Mouse (Mus musculus) left cerebral cortex, adult 8-10 months (tissue): ENCODE measurements around the gene Capn11. TPM values are rescaled to one million over a fixed set of nuclear protein-coding genes. Genes with fewer than 3 reads are reported as not detected.

Experiments used
- DNase-seq, 2 experiments: peaks; one replicate each; pipeline ENCODE4 v3.0.0; 2022; ENCODE audit warnings: low spot score in 2 of 2
- total RNA-seq, 4 experiments: library from RNA; stranded (reverse); gene quantifications; 2 replicates each; pipeline ENCODE4 v1.2.4; 2022

Gene Capn11
- total RNA-seq, 4 experiments from 2014 or later, result 0.43 to 1.7 (median 0.54) TPM; not detected in 1

- no peak for DNase-seq
Observed at GRCm38 (mm10) chr17:45582715-45583355, 76.3 kb downstream of the Capn11 start.

DNA sequence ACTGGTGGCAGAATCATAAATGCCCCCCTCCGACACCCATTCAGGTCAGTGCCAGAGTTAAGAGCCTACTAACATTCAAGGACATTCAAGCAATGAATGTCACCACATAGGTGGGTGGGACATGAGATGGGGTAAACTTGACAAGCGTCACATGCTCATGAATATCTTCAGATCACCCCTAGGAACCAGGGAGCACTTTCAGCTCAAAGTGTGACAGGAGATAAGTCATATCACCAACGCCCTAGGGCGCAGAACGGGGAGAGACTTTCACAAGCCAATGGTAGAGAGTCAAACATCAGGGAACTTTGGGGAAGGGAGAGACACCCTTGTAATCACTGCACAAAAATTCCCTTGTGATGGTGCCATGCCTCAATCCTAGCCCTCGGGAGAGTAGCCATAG is 76.9 kb downstream of the Capn11 start:
- no peak for DNase-seq

- no peak for DNase-seq
Observed at GRCm38 (mm10) chr17:45581567-45581983, 77.5 kb downstream of the Capn11 start.

DNA sequence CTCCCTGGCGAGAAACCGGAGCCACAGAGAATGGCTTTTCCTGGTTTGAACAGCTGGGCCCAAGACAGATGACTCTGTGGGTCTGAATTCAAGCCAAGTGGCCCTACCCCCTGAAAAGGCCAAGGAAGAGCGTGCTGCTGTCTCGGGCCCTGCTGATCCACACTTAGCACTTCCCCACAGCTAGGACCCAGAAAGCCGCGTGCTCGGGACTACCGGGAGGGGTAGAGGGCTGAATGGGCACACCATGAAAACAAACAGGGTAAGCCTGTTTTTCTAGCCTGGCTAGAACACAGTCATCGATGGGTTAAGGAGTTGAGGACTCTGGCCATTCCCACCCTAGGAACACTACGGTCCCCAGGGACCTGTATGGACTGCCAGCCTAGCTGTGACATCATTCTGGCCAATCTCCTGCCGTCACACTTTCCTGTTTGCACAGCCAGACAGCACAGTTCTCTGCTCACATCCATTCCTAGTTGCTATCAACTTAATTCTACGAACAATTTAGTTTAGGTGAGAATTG is 78.1 kb downstream of the Capn11 start:
- no peak for DNase-seq

Other genes with a start within 250 kb of the Capn11 start
- gene Cdc5l, start 225.6 kb downstream of the Capn11 start, total RNA-seq, result 10 to 100 TPM; 50.9 to 62.6 (median 52.9) TPM
- gene Spats1, start 183.9 kb downstream of the Capn11 start, total RNA-seq, result 1 to 10 TPM; 6.2 to 7.8 (median 6.9) TPM
- 10 to 100 TPM; 22.0 to 25.1 (median 22.8) TPM for gene Aars2, start 152.5 kb downstream of the Capn11 start, total RNA-seq
- 1 to 10 TPM; 1.3 to 1.7 (median 1.4) TPM for gene Tcte1, start 135.9 kb downstream of the Capn11 start, total RNA-seq
- 100 to 1,000 TPM in 3 of 4 experiments, 10 to 100 TPM in 1; 97.9 to 110 (median 100) TPM for gene Tmem151b, start 109.6 kb downstream of the Capn11 start, total RNA-seq
- gene Nfkbie, start 103.6 kb downstream of the Capn11 start, total RNA-seq, result 1 to 10 TPM; 2.1 to 3.2 (median 2.5) TPM
- gene Slc35b2, start 95.5 kb downstream of the Capn11 start, total RNA-seq, result 10 to 100 TPM; 26.8 to 33.4 (median 29.4) TPM
- gene Hsp90ab1, start 86.1 kb downstream of the Capn11 start, total RNA-seq, result 1,000 to 10,000 TPM; 1,476 to 1,616 (median 1,547) TPM
- 10 to 100 TPM; 27.4 to 32.1 (median 29.5) TPM for gene Slc29a1, start 59.7 kb downstream of the Capn11 start, total RNA-seq
- gene Mymx, start 57.2 kb downstream of the Capn11 start, total RNA-seq, result not detected
- 10 to 100 TPM; 40.5 to 45.5 (median 42.1) TPM for gene Mrpl14, start 27.0 kb upstream of the Capn11 start, total RNA-seq
- gene Tmem63b, start 27.6 kb upstream of the Capn11 start, total RNA-seq, result 100 to 1,000 TPM; 157 to 171 (median 165) TPM
- 1 to 10 TPM in 1 of 4 experiments, under 1 TPM in 1, not detected in 2; 0.73 to 1.1 TPM for gene 1600014C23Rik, start 74.5 kb upstream of the Capn11 start, total RNA-seq